Mouse (Mus musculus): Measurements from ENCODE around the gene Tmem135.

The Tmem135 gene

DNA sequence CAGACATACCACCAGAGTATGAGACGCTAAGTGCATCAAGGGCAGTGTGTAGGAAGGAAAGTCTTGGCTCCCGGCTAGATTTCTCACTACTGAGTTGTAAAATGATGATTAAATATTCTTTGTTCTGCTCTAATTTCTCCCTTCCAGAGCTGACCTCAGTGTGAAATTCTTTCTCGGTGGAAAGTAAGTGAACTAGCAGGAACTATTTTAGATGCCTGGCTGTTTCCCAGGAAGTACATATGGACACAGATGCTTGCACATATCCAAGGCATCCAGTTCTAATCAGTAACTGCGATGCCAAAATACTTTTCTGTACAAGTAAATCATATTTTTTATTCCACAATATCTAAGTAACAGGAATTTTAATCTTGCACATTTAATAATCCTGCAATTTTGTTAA is 220.1 kb downstream of the Tmem135 start:
- no peak for DNase-seq (ENCODE audit: extremely low read depth, low read depth)

DNA sequence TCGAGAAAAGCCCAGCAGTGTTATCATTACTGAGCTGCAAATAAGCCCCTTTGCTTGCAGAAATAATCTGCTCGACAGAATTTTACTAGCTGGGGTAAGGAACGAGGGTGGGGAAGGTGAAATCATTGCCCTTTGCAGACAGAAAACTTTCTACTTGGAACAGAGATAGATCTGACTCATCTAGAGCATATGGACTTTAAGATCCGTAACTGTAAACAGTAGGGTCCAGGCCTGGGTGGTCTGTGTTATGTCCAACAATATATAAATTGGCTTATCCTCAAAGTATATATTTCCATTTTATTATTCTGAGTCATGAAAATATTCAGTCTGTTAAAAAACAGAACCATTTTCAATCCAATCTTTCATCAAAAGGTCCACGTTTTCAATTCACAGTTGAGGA is 221.1 kb downstream of the Tmem135 start:
- no peak for DNase-seq (ENCODE audit: extremely low read depth, low read depth)

DNA sequence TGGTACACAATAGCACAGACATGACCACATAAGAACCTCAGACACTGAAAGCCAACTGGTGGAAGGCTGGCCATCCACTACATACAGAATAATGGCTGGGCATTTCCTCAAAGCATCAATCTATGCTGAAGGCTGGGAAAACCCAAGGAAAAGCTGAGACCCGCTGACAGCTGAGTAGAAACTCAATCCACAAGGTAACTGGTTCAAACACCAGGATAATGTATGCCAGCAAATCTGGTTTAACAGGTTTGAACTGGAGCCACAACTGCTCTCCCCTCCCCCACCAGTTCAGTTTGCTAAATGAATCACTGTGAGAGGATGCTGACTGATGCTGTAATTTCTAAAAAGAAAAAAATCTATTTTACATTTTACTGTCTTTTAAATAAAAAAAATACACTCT is 222.7 kb downstream of the Tmem135 start:
- no peak for DNase-seq (ENCODE audit: extremely low read depth, low read depth)

DNA sequence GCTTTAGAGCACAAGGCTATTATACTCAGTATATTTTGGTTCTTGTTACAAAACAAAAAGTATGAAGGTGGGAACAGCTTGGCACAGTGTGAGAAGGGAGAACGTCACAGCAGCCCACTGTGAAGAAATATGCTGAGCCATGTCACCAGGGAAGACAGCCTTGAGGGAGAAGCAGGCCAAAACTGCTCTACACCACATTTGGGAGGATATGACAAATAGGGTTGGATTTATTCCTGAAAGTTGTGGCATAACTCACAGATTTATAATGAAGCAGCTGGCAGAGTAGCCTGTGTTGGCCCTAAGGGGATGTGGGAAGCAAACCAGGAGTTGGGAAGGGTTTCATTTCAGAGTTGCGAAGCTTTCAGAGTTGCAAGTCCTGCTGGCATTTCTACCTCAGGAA is 225.4 kb downstream of the Tmem135 start:
- DNase-seq (ENCODE audit: extremely low read depth, low read depth), result no peak

DNA sequence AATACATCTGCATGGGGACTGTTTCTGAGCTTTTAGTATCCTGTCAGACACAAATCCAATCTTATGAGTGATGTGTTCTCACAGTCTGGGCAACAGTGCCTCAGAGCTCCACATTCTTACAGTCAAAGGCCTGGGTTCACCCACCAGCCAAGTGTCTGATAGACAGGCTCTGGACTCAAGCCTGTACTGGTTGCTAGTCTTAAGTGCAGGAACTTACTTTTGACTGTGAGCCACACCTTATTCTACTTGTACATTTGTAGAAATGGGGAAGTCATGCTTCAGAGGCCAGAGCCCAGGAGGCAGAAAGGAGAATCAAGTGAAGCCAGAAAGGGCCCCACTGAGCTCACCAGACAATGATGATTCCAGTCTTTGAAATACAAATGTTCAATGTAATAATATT is 226.1 kb downstream of the Tmem135 start:
- DNase-seq (ENCODE audit: extremely low read depth, low read depth), result peak; percentile 20

DNA sequence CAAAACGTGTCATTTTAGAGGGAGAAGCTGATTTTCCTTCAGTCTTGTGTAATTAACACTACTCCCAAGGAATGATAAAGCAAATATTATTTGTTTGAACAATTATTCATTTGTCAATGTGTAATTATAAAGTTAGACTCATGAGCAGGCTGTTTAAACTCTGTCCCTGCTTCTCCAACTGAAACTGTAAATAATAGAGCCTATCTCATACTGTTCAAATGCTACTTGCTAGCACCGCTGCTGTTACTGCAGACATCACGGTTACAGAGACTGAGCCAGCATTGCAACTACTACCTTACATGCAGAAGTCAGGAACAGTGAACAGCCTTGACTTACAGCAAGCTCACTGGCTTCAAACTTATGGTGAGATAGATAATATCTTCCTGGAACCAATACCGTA is 229.6 kb downstream of the Tmem135 start:
- DNase-seq (ENCODE audit: extremely low read depth, low read depth), result no peak

DNA sequence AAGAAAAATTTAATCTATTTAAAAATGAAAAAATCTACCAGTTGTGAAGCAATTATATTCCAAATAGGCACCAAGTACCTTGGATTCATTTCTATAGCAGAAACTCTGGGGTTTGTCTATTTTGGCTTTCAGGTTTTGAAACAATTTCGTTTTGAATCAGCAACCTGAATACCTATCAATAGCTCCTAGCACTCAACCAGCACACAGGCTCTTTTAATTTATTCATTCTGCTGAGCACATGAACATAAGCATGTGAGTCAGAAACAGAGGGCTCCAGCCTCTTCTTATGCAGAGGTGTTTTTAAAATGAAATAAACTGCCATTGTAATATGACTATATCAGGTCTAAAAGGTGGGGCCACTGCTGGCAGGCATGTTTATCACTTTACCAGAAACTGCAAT is 231.0 kb downstream of the Tmem135 start:
- no peak for DNase-seq (ENCODE audit: extremely low read depth, low read depth)

DNA sequence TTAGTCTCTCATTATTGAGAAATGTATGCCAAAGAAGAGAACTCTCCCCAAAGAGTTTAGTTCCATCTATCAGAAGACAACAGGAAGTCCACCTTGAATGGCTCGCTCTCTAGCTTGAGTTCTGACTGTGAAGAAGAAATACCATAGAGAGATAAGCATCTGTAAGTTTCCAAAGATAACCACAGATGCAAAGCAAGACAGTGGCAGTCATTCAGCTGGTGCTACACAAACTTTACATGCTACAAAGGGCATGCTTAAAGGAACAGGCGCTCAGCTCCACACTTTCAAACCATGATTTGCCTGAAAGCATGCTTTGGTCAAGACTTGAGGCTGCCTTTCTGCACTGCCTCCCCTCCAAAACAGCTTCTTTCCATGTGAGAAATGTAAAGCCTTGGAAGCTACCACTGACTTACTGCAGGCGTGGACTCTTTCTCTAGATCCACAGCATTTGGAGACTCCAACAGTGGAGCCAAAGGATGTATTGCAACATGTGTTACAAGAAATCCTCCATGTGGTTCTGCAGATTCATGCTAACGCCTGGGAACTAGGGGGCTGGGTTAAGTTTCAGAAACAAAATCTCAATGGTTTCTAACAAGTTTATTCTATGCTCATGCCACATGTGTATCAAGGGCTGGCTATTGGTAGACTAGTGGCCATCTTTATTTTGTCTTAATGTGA is 232.1 kb downstream of the Tmem135 start:
- no peak for DNase-seq (ENCODE audit: extremely low read depth, low read depth)

DNA sequence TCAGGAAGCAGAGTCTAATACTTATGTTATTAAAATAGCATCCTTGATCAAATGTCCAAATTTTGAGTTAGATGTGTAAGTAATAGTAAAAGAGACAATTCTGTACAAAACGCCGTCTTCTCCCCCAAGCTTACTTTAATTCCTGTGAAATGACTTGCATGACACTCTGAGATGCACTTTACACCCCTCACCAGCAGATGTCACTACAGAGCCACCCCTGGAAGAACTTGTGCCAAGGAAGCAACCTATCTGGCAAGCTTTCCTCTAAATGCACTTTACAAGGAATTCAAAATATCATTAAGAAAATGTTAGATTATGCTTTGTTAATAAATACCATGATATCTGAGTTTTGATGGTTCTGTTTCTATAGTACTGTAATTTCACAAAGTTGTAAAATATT is 235.4 kb downstream of the Tmem135 start:
- DNase-seq (ENCODE audit: extremely low read depth, low read depth), result peak; percentile 43

DNA sequence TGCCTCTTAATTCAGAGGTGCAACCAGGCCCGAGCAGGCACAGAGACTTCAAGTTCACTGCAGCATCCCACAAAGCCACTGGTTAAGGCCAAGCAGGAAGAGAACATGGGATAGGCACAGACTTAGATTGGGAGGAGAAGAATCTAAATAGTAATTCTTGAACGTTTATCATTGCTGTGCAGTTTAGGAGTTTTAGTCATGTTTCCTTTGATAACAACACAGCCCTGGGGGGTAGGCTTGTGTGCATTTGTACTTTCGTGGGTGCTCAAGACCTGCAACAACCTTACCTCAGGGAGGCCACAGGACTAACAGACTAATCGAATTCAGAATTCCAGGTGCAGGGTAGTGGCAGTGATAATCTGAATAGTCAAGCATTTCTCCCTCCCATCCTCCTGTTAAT is 238.5 kb downstream of the Tmem135 start:
- DNase-seq (ENCODE audit: extremely low read depth, low read depth), result peak; percentile 26

DNA sequence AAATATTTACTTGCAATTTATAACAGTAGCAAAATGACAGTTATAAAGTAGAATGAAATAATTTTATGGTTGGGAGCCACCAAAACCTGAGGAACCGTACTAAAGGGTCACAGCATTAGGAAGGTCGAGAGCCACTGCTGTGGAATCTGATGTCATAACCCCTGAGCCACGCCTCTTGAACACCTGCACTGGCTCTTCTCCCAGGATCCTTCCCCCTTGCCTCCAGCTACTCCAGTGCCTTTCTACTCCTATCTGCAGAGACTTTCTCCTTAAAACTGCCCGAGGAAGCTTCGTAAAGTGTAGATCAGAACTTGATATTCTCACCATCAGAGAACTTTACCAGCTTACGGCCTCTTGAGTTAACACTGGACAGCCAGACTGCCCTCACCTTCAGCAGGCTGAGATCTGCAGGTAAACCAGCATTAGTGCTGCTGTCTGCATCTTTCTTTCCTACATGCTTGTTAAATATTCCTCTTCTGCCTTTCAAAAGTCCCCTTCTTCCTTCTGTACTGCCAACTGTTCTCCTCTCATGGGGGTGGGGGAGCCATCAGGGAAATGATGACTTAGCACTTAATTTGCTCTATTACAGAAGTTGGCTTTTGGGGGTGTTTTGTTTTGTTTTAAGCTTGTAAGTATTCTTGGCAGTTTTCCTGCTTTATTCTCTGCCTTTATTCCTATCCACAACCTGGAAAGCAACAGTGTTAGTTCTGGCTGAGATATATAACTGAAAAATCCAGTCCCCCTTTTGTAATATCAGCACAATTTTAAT is 242.2 kb downstream of the Tmem135 start:
- DNase-seq (ENCODE audit: extremely low read depth, low read depth), result no peak

DNA sequence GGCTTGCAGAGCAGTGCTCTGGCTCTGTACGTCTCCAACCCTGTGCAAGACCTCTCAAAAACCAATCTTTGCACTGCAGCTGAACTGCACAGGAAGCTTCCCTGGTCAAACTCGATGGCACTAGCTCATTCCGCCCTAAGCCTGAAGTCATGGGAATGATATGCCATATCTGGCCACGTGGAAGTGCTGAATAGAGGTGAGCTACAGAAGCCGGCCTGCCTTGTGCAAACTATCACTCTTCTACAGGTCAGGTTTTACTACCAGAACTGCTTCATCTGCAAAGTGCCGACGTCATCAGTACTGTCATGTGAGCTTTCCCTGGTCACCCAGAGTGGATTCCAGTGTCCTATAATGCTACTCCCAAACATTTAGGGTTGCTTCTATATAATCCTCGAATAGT is 246.7 kb downstream of the Tmem135 start:
- no peak for DNase-seq (ENCODE audit: extremely low read depth, low read depth)

DNA sequence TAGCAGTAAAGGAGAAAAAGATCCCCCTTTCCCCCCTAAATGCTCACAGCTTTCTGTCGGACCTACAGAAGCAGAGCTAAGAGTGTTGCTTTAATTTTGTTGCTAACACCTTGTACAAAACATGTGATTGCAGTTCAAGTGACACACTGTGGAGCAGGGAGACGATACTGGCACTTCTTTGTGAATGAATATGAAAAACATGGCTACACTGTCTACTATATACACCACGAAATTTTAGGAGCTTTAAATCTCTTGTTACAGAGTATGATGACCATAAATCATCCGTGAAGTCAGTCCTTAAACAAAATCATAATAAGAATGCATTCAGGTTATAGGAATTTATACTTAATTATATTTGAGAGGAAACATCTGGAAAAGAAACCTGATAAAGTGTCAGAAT is 247.4 kb downstream of the Tmem135 start:
- no peak for DNase-seq (ENCODE audit: extremely low read depth, low read depth)

DNA sequence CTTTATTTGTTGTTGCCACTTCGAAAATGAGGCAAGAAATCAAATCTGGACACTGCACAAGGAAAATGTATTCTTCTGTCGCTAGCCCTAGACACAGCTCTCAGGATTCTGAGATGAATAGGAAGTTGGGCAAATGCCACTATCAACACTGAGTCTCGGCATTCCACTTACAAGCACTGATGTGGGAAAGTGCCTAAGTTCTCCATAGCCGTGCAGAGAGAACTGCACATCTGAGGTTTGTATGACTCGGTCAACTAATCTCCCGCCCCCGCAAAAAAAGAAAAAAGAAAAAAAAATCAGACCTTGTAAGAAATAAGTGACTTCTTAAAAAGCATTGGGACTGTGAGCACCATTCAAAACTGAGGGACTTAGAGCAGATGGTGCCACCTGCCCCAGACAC is 248.3 kb downstream of the Tmem135 start:
- no peak for DNase-seq (ENCODE audit: extremely low read depth, low read depth)

DNA sequence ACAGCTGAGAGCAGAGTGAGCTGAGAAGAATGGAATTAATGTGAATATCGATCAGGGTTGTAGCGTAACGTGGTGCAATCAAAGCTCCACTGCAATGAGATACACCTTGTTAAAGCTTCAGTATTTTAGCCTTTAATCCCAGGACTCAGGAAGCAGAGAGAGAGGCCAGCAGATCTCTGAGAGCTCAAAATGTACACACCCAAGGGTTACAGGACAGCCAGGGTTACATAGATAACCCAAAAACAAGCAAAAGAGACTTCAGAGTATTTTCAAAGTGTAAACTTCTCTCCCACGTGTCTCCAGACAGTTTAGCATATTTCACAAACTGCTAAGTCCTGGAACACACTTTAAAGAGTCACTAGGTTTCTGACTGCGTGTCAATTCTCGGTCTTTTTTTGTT is 248.8 kb downstream of the Tmem135 start:
- no peak for DNase-seq (ENCODE audit: extremely low read depth, low read depth)

DNA sequence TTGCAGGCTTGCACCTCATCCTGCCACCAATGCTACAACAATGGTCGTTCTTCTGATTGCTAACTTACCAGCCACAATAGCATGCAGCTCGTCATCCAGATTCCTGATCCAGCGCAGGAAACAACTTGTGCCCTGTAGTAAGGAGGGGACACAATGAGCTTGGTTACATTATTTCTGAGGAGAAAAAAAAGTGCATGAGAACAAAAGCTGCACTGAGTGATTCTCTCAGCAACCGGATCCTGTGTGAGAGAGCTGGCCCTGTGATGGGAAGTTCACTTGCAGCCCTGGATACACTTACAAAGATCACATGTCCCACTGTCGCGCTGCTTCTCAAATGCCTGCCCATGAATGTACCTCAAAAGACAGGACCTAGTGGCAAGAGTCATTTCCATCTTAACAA is 252.7 kb downstream of the Tmem135 start:
- no peak for DNase-seq (ENCODE audit: extremely low read depth, low read depth)

DNA sequence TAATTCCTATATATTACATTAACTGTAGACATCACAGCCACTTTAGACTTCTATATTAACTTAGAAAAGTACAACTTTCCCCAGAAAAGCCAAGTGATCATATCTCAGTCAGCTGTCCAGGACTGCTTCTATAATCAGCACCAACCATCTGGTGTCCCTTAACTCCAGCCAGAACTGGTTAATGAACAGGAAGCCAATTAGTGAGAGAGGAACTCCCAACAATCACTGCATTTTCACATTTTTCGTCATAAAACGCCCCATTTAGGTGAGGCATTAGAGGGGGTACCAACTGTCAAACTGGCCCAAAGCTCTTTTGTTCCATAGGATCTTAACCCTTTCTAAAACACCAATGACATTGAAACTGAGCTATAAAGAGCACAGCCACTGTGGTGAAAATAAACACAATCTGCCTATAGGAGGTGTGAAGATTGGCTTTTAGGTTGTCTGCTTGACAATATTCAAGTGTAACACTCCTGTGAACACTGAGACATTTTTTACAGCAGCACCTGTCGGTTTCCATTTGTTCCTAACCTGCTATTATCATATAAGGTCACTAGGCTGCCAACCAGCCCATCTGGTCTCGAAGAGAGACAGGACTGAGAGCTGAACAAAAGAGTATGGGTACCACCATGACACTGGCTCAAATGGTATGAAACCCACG is 263.3 kb downstream of the Tmem135 start:
- DNase-seq (ENCODE audit: extremely low read depth, low read depth), result no peak

DNA sequence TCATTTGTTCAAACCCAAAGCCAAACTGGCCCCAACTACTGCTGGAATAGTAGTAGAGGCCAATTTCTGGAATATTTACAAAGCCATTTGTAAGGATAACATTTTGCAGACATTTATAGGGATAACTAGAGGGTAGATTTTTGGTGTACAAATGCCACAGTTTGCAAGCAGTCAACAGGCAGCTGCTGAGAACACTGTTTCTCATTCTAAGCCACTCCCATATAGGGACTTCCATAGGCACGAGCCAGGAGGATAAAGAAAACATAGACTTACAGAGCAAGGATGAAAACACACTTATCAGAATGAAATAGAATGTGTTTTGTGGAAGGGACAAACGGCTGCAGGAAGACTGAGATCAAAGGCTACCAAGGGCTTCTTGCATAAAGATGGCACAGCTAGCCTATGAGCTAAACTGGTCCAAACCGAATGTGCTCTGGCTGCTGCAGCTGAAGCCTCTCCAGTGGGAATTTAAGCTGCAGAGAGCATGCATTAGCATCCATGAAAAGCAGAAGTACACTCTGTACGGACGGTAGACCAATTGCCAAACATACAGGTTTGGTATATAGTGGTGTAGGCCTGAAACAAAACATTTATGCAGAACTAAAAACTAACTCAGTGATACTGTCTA is 269.0 kb downstream of the Tmem135 start:
- no peak for DNase-seq (ENCODE audit: extremely low read depth, low read depth)

DNA sequence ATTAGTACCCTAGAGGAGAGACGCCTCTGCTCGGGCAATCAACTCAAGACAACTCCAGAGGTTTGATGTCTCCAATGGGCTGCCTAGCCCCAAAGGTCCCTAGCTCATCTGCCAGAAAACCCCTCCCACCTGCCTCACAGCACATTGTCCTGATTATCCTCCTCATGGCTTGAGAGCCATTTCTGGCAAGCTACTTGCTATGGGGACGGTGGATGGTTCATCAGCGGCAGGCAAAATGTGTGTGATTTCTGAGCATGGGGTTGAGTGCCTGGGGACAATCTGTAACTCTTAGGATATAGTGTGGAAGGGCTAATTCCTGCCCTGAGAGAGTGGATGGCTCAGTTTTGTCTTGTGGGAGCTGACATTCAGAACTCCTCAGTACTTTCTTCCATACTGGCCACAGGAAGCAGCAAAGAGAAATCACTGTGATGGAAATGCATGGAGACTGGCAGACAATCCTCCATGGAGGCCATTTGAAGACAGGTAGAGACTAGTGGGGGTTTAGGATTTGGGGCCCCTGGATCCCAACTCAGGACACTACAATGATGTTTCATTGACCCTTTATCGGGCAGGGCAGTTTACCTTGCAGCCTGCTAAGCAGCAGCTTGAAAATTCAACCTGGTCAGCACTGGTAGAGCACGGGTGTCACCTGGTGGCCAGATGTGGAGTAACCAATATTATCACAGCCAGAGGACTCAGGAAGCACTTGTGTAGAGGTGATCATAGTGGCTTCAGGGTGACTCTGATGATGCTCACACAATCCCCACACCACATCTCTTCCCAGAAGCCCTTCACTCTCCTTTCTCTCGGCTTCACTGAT is 277.7 kb downstream of the Tmem135 start:
- DNase-seq (ENCODE audit: extremely low read depth, low read depth), result peak; percentile 1

DNA sequence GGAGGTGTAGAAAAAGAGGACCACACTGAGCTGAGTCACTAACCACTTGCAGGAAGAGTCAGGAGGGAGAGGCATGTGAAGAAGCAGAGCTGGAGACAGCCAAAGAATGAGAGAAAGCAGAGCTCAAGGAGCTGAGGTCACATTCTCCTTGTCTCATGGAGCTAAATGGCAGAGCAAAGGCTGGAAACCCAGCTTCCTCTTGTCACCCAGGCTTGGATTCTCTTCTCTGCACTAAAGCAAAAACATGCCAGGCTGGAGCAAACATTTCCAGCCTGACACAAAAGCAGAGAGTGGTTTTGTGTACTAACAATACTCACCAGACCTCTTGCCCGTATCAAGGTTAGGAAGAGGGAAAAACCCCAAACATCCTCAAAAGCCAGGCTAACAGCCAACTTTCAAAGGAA is 287.8 kb downstream of the Tmem135 start:
- DNase-seq (ENCODE audit: extremely low read depth, low read depth), result no peak

DNA sequence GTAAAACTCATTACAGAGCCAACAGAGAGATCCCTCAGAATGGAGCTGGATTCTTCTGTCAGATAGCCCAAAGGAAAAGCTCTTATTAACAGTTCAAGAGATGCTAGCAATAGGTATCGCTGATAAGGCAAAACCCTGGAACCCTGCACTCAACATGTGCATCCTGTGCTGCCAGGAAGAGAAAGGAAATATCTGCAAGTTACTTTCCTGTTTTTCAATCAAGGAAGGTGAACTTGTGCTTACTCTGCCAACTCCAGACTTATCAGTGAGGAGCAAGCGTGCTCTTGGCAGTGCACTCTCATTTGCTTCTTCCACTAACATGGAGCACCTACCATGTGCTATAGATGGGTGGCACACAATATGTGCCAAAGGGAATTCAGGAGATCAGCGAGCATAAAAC is 288.4 kb downstream of the Tmem135 start:
- DNase-seq (ENCODE audit: extremely low read depth, low read depth), result no peak
